Mouse (Mus musculus): ENCODE measurements around the gene Irgm1. TPM values are rescaled to one million over a fixed set of nuclear protein-coding genes. Genes with fewer than 3 reads are reported as not detected.

The Irgm1 gene
- polyA plus RNA-seq, 1 experiment from 2014 or later = 10.2 TPM

GRCm38 (mm10) chr11:48813782-48814181 is 57.7 kb downstream of the Irgm1 start:
- no peak overlapping the region for H3K9ac ChIP-seq (ENCODE audit: low read length)
- peaks cover 66% of the 10 kb centered on the region for H3K36me3 ChIP-seq (ENCODE audit: control insufficient read depth, insufficient read depth, low read length)
- H3K27ac ChIP-seq (replicated peaks in 1 of 2; ENCODE audit: control insufficient read depth in 1 of 2, insufficient read depth in 1 of 2, low read depth in 2 of 2, low read length in 2 of 2) = no peak overlapping the region

More at GRCm38 (mm10) chr11:48813782-48814181, 57.7 kb downstream of the Irgm1 start:
- Histone ChIP-seq H3K4me2 (ENCODE audit: low read length) (no peak overlapping the region), H3K27me3 (ENCODE audit: control insufficient read depth, insufficient read depth, low read length) (no peaks in the 10 kb centered on the region), H3K4me3 (ENCODE audit: control insufficient read depth in 1 of 2, insufficient read depth in 1 of 2, low read depth in 1 of 2, low read length in 2 of 2) (no peak overlapping the region), H3K4me1 (ENCODE audit: control insufficient read depth in 2 of 2, insufficient read depth in 2 of 2, low read length in 2 of 2) (peaks cover 7 to 16% of the 10 kb centered on the region in 2 experiments), H3K9me3 (ENCODE audit: control insufficient read depth, low read length) (no peaks in the 10 kb centered on the region)
- no peak for ATAC-seq (ENCODE audit: insufficient number of reproducible peaks, insufficient read depth, low FRiP score, low read depth)

Other genes starting within 250 kb of the Irgm1 start
- 462 and 512 TPM in 2 replicates for gene Rack1, start 71.4 kb downstream of the Irgm1 start, polyA plus RNA-seq (2014; fragmentation: Nextera tagmentation; extraction: Ambion mirVana)
- 3.2 and 3.8 TPM in 2 replicates for gene Trim41, start 54.3 kb downstream of the Irgm1 start, polyA plus RNA-seq (2014; fragmentation: Nextera tagmentation; extraction: Ambion mirVana)
- 1.4 and 1.5 TPM in 2 replicates for gene Trim7, start 45.5 kb downstream of the Irgm1 start, polyA plus RNA-seq (2014; fragmentation: Nextera tagmentation; extraction: Ambion mirVana)
- 5.7 and 7.0 TPM in 2 replicates for gene Gm12184, start 45.0 kb downstream of the Irgm1 start, polyA plus RNA-seq (2014; fragmentation: Nextera tagmentation; extraction: Ambion mirVana)
- gene Gm5431, start 30.5 kb upstream of the Irgm1 start, polyA plus RNA-seq (2014; fragmentation: Nextera tagmentation; extraction: Ambion mirVana) = 0.30 TPM in 1 of 2 replicates, not detected in the other
- 2.0 and 2.2 TPM in 2 replicates for gene Psme2b, start 74.5 kb upstream of the Irgm1 start, polyA plus RNA-seq (2014; fragmentation: Nextera tagmentation; extraction: Ambion mirVana)
- gene Olfr56, start 107.2 kb upstream of the Irgm1 start, polyA plus RNA-seq (2014; fragmentation: Nextera tagmentation; extraction: Ambion mirVana) = not detected in 2 replicates
- gene 9930111J21Rik1, start 107.7 kb upstream of the Irgm1 start, polyA plus RNA-seq (2014; fragmentation: Nextera tagmentation; extraction: Ambion mirVana) = 0.57 and 0.59 TPM in 2 replicates
- not detected in 2 replicates for gene Gm12185, start 120.5 kb upstream of the Irgm1 start, polyA plus RNA-seq (2014; fragmentation: Nextera tagmentation; extraction: Ambion mirVana)
- 0.18 TPM in 1 of 2 replicates, not detected in the other for gene Tgtp1, start 122.5 kb upstream of the Irgm1 start, polyA plus RNA-seq (2014; fragmentation: Nextera tagmentation; extraction: Ambion mirVana)
- 0.26 and 1.00 TPM in 2 replicates for gene 9930111J21Rik2, start 179.6 kb upstream of the Irgm1 start, polyA plus RNA-seq (2014; fragmentation: Nextera tagmentation; extraction: Ambion mirVana)
- 0.09 TPM in 1 of 2 replicates, not detected in the other for gene Tgtp2, start 192.5 kb upstream of the Irgm1 start, polyA plus RNA-seq (2014; fragmentation: Nextera tagmentation; extraction: Ambion mirVana)
- gene Ifi47, start 204.9 kb upstream of the Irgm1 start, polyA plus RNA-seq (2014; fragmentation: Nextera tagmentation; extraction: Ambion mirVana) = 0.98 and 1.3 TPM in 2 replicates
- not detected in 2 replicates for gene Olfr1396, start 243.2 kb upstream of the Irgm1 start, polyA plus RNA-seq (2014; fragmentation: Nextera tagmentation; extraction: Ambion mirVana)

Data from heart, embryonic 14.5 days (tissue).